Mouse (Mus musculus): ENCODE results near the gene Mlh3. TPM values are rescaled to one million over a fixed set of nuclear protein-coding genes. Genes with fewer than 3 reads are reported as not detected.

Gene Mlh3
- 2.5 and 3.7 TPM in 2 replicates for polyA plus RNA-seq (2012; ENCODE audit: low replicate concordance)

GRCm38 (mm10) chr12:85270319-85270718 lies at the start of gene Mlh3:
Gene Mlh3, minus strand, starts transcription at chr12:85270599.

GRCm38 (mm10) chr12:85288486-85289156 lies 18.2 kb upstream of the Mlh3 start, which contains the start of gene Zc2hc1c:
Gene Zc2hc1c, plus strand, starts transcription at chr12:85288591.

GRCm38 (mm10) chr12:85287809-85288485 lies 17.5 kb upstream of the Mlh3 start, which contains the start of gene Acyp1:
Gene Acyp1, minus strand, starts transcription at chr12:85288438.

GRCm38 (mm10) chr12:85219236-85219904 lies 51.0 kb downstream of the Mlh3 start, which contains the start of gene Eif2b2:
Gene Eif2b2, plus strand, starts transcription at chr12:85219481.

Other genes starting within 250 kb of the Mlh3 start
- 5.1 and 6.5 TPM in 2 replicates for gene Prox2, start 159.8 kb downstream of the Mlh3 start, polyA plus RNA-seq (2012; ENCODE audit: low replicate concordance)
- 290 and 660 TPM in 2 replicates for gene Dlst, start 159.8 kb downstream of the Mlh3 start, polyA plus RNA-seq (2012; ENCODE audit: low replicate concordance)
- gene Rps6kl1, start 119.3 kb downstream of the Mlh3 start, polyA plus RNA-seq (2012; ENCODE audit: low replicate concordance) = 0.42 and 0.45 TPM in 2 replicates
- 0.12 and 0.29 TPM in 2 replicates for gene Pgf, start 92.8 kb downstream of the Mlh3 start, polyA plus RNA-seq (2012; ENCODE audit: low replicate concordance)
- gene Eif2b2, start 51.1 kb downstream of the Mlh3 start, polyA plus RNA-seq (2012; ENCODE audit: low replicate concordance) = 114 and 244 TPM in 2 replicates
- gene Acyp1, start 17.8 kb upstream of the Mlh3 start, polyA plus RNA-seq (2012; ENCODE audit: low replicate concordance) = 18.1 and 48.2 TPM in 2 replicates
- gene Zc2hc1c, start 18.0 kb upstream of the Mlh3 start, polyA plus RNA-seq (2012; ENCODE audit: low replicate concordance) = 0.05 TPM in 1 of 2 replicates, not detected in the other
- 13.4 and 18.3 TPM in 2 replicates for gene Nek9, start 68.8 kb upstream of the Mlh3 start, polyA plus RNA-seq (2012; ENCODE audit: low replicate concordance)
- gene Tmed10, start 104.2 kb upstream of the Mlh3 start, polyA plus RNA-seq (2012; ENCODE audit: low replicate concordance) = 134 and 186 TPM in 2 replicates
- gene Fos, start 203.3 kb upstream of the Mlh3 start, polyA plus RNA-seq (2012; ENCODE audit: low replicate concordance) = 31.6 and 262 TPM in 2 replicates